Mouse (Mus musculus) CD4-positive, CD25-positive, alpha-beta regulatory T cell, adult 4 months (primary cell): Measurements from ENCODE around the gene Vgf. TPM values are rescaled to one million over a fixed set of nuclear protein-coding genes. Genes with fewer than 3 reads are reported as not detected.

Experiments used
- ATAC-seq: one replicate; pipeline ENCODE4 v1.8.0; 2017
- polyA plus RNA-seq, 2 experiments: library from polyadenylated mRNA; unstranded; fragments of 100-300 nt; shearing (Covaris generic); gene quantifications; one replicate each; pipeline ENCODE4 v1.2.1; 2017

Vgf gene
- polyA plus RNA-seq, 2 experiments from 2014 or later: not detected

DNA sequence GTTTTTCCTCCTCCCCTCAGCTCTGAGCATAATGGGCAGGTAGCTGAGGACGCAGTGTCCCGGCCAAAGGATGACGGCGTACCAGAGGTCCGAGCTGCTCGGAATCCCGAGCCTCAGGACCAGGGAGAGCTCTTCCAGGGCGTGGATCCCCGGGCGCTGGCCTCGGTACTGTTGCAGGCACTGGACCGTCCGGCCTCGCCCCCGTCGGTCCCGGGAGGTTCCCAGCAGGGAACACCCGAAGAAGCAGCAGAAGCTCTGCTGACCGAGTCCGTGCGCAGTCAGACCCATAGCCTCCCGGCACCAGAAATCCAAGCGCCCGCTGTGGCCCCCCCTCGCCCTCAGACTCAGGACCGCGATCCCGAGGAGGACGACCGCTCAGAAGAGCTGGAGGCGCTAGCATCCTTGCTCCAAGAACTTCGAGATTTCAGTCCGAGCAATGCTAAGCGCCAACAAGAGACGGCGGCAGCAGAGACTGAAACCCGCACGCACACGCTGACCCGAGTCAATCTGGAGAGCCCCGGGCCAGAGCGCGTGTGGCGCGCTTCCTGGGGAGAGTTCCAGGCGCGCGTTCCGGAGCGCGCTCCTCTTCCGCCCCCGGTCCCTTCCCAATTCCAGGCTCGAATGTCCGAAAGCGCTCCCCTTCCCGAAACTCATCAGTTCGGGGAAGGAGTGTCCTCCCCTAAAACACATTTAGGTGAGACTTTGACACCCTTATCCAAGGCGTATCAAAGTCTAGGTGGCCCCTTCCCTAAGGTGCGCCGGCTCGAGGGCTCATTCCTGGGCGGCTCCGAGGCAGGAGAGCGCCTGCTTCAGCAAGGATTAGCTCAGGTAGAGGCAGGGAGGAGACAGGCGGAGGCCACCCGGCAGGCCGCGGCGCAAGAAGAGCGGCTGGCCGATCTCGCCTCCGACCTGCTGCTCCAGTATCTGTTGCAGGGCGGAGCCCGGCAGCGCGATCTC is 5.2 kb downstream of the Vgf start:
- ATAC-seq: no peak

DNA sequence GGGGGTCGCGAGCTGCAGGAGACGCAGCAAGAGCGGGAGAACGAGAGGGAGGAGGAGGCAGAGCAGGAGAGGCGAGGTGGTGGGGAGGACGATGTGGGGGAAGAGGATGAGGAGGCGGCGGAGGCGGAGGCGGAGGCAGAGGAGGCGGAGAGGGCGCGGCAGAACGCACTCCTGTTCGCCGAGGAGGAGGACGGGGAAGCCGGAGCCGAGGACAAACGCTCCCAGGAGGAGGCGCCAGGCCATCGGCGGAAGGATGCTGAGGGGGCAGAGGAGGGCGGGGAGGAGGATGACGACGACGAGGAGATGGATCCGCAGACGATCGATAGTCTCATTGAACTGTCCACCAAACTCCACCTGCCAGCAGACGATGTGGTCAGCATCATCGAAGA is 5.8 kb downstream of the Vgf start:
- ATAC-seq: no peak

DNA sequence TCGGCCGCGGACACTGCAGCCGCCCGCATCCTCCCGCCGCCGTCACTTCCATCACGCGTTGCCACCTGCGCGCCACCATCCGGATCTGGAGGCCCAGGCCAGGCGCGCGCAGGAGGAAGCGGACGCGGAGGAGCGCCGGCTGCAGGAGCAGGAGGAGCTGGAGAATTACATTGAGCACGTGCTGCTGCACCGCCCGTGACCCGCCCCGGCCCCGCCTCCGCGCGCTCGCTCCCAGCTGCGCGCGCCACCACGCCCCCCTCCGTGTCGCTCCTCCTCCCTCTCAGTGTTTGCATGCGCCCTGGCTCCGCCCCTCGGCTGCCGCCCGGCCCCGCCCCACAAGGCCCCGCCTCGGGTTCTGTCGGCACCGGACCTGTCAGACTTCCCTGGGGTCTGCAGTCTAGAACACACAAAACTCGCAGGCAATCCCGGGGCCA is 6.5 kb downstream of the Vgf start:
- ATAC-seq: peak; percentile 76

DNA sequence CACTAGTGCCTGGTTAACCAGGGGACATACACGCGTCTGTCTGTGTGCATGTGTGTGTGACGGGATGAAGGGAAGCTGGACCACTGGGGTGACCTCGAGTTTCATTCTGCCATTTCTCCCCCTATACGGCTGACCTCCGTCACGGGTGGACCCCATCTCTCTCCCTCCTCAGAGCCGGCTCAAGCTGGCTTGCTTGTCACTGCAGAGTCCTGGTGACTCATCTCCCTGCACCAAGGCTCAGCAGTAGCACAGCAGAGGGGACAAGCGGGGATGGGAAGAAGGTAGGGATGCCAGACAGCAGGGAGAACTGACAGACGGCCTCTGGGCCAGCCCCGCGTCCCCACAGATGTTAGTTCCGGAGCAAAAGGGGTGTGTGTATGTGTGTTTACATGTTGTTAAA is 10.0 kb downstream of the Vgf start:
- ATAC-seq: no peak

DNA sequence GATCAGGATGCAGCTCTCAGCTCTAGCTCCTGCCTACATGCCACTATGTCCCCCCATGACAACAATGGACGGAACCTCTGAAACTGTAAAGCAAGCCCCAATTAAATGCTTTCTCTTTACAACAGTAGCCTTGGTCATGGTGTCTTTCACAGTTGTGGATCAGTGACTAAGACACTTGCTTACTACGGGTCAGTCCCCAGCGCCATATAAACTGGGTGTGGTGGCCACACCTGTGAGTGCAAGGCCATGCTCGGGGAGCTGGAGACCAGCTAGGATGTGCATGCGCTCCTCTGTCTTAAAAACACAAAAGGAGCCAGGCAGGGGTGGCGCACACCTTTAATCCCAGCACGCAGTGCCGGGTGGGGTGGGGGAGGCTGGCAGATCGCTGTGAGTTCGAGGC is 13.3 kb downstream of the Vgf start:
- ATAC-seq: no peak

DNA sequence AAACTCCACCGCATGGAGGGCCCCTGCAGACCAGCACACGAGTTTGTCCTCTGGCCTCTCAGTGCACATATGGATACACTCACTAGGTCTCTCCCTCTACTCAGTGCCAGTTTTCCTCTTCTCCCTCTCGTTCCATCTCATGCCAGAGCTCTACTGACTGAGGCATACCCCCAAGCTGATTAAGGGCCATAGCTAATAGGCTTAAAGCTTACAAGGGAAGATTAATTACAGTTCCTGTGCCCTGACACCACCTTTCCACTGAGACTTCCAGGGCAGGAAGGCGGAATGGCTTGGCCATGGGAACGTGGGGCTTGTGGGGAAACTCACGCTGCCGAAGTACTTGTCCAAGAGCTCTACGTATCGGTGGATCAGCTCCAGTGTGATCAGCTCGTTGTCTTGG is 15.2 kb downstream of the Vgf start:
- no peak for ATAC-seq

DNA sequence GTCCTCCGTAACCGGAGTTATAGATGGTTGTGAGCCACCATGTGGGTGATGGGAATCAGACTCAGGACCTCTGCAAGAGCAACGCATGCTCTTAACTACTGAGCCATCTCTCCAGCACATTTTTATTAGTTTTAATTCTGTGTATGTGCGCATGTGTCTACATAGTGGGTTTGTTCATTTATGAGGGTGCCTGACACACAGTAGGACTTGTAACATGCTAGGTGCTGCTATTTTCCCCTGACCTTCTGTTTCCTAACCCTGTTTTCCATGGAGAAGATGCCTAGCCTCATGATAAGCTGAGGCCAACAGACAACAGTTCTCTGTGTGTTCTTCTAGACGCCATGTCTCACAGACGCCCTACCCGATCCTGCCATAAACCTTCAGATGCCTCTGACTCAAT is 17.8 kb downstream of the Vgf start:
- no peak for ATAC-seq

DNA sequence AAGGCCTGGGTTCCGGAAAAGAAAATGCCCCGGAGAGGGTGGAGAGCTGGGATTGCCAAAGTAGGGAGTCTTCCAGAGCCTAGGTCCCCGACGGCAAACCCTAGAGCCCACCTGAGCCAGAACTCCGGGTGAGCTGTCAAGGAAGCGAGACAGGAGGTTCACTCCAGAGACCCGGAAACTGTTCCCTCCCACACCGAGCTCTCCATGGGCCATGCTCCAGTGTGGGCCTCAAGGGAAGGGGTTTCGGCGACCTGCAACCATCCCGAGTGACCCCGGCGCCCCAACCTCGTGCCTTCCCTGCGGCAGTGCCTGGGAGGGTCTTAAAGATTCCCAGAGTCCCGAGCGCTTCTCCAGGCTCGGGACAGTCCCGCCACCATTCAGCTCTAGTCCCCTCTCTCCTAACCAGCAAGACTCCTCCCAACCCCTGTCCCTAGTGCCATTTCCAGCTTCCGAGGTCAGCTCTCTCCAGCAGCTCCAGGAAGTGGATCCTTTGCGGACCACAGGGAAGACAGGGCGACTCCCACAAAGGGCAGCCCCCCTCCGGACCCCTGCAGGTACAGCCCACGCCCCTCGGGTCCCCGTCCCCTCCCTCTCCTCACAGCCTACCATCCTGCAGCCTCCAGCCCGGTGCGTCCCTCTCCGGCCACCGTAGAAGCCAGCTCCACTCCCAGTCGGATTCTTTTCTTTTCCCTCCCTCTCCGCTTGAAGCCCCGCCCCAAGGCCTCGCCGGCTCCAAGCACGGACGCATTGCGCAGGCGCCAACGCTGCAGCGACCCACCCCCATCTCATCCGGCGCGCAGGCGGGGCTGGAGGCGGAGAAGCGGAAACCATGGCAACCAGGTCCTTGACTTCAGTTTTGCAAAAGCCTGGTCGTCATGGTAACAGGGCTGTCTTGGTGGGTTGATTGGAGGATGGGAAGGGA is 19.5 kb downstream of the Vgf start, which contains the start of gene Ap1s1:
Gene Ap1s1, minus strand, starts transcription at position 734 of the 922 bp plus-strand sequence.
- peak; percentile 94 for ATAC-seq

DNA sequence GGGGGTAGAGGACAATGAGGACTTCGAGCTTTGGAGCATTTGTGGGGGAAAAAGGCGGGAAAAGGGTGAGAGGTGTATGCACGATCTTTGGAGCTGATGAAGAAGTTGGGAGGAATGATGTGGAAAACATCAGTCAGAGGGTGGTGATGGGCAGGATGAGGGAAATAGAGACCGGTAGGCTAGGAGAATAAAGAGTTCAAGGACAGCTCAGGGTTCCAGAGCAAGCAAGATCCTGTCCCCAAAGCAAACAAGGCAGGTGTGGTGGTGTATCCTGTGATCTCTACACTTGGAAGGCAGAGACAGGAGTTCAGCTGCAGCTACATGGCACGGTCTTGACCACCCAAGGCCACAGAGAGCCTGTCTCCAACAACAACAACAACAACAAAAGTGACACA is 20.1 kb downstream of the Vgf start:
- ATAC-seq: peak; percentile 28

DNA sequence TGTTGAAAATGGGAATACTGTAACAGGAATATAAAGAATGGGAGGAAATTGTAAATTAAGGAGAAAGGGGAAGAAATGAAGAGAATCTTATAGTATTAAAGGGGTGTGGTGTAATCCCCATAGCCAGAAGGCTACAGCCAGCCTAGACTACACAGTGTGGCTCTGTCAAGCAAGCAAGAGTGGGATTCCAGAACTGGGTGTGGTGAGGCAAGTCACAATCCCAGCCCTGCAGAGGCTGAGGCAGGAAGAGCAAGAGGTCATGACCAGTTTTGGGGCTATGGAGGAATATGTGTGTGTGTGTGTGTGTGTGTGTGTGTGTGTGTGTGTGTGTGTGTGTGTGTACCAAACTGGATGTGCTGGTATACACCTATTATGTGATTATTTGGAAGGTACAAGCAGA is 20.8 kb downstream of the Vgf start:
- ATAC-seq: no peak

DNA sequence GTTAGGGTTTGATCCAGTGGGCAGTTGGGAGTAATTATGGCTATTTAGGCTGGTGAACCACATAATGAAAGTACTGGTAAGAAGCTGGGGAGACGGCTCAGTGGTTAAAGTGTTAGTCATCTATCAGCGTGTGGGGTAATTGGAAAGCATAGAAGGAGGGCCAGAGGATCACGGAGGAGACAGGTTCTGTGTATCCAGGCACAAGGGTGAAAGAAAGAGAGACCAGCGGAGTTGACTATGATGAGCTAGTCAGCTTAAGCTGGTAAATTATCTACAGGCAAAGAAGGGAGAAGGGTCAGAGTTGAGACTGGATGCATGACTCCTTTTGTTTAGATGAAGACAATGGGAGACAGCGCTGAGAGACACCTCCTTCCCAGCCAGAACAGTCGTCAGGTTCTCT is 24.9 kb downstream of the Vgf start:
- no peak for ATAC-seq

DNA sequence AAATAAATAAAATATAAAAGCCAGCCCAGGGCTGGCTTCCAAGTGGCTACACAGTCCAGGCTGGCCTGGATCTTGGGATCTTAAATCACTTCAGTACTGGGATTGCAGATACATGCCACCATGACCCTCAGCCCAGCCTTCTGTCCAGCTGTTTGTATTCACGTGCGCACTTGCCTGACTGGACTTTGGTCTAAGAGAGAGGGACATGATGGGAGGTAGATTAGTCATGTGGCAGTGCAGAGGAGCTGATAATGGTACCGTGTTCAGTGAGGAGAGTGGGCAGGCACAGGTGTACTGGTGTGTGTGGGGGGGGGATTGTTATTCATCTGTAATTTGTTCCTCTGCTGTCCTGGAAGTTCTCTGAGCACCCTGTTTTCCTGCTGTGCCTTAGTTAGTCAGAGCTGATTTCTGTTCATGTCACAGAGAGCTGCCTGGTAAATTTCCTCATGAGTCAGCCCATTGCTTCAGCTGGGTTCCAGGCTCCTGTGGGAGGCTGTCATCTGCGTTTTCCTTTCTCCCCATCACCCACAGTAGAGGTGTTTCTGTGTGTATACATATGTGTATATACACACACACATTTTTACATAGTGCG is 25.8 kb downstream of the Vgf start:
- ATAC-seq: no peak

DNA sequence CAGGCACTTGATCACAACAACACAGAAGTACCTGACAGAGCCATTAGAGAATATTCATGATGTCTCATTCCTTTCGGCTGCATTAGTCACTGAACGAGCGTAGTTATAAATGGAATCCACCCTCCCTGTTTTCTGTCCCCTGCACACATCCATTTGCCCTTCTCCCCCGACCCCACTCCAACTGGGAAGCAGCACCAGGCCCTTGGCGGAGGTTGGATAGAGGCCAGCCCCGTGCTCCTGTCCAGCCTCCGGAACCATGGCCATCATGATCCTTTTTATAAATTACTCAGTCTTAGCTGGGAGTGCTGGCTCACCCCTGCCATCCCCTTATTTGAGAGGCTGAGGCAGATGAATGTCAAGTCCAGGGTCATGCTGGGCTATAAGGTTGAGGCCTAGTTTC is 28.1 kb downstream of the Vgf start:
- no peak for ATAC-seq

DNA sequence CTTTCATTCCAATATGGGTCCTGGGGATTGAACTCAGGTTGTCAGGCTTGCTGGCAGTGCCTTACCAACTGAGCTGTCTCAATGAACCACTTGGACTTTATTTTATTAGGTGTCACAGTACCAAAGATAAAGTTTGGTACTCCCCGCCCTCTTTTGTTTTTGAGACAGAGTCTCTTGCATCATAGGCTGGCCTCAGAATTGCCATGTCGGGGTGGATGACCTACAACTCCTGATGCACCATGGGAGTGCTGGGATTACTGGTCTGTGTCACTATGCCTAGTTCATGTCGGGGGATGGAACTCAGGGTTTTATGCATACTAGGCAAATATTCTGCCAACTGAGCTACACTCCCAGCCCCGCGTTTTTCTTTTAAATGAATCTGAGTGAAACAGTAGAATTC is 28.7 kb downstream of the Vgf start:
- ATAC-seq: no peak

DNA sequence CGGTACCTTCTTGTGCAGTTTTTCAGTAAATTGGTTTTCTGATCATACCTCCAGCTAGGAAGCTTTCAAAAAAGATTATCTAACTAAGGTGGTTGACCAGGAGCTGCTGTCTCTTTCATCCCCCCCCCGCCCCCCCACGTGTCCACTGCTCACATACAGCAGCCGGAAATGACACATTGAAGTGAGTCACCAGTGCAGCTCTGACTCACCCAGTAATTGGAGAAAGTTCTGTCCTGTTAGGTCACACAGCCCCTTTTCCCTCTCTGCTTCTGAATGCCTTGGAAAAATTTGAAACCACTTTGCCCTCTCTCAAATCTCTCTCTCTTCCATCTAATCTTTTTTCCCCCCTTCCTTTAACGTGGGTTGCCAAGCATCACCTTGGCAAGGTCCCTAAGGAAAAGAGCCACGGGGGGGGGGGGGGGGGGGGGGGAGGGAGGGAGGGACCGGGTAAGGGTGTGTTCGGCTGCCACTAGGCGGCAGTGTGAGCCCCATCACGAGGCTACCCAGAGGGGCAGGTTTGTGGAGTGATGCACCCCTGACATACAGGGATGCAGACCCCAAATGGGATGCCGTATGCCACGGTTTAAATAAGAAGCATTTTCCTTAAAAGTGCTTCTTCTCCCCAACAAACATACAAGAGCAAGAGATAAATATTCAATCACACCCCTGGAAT is 35.8 kb downstream of the Vgf start:
- ATAC-seq: no peak

DNA sequence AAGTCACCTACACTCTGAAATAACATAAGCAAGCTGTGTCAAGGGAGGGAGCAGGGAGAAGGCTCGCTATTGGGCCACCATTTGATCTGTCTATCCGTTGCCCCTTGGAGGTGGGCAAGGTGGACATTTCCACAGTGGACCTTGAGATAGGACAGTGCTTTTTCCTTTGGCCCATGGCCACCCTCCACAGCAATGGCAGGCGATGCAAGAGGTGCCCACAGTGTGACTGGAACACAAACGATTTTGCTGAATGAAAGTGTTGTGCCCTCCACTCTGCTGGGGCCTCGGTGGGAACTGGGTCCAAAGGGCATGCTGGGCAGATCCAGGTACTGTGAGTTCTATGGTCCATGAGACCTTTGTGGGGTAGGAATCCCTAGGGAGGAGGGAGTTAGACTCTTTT is 36.4 kb downstream of the Vgf start:
- ATAC-seq: no peak

DNA sequence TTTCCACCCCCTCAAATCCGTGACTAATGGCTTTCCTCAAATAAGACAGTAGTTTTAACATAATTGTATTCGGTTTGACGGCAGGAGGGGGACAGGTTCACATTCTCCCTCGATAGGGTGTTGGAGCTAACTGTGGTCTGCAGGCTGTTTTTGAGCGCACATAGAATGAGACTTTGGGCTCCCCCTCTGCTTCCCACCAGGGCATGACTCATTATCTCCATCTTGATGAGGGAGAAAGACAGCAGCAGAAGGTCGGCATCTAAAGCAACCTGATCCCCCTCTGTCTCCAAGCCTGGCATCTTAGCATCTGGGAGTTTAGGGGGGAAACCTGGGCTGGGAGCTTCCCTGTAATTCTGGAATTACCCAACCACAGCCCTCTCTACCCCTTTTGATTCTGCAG is 39.3 kb downstream of the Vgf start:
- no peak for ATAC-seq

DNA sequence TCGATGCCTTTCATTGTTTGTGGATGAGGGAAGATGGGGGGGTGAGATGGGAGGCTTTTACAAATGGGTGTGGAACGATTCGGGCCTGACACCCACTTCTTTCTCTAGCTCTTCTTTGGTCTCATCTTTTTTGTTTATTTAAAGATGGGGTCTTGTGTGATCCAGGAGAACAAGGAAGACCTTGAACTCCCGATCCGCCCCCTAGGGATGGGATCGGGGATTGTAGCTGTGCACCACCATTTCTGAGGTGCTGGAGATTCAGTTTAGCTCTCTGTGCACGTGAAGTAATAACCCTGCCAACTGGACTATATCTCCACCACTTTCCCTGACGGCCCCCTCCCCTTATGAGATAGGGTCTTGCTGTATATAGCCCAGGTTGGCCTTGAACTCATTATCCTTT is 39.7 kb downstream of the Vgf start:
- no peak for ATAC-seq

DNA sequence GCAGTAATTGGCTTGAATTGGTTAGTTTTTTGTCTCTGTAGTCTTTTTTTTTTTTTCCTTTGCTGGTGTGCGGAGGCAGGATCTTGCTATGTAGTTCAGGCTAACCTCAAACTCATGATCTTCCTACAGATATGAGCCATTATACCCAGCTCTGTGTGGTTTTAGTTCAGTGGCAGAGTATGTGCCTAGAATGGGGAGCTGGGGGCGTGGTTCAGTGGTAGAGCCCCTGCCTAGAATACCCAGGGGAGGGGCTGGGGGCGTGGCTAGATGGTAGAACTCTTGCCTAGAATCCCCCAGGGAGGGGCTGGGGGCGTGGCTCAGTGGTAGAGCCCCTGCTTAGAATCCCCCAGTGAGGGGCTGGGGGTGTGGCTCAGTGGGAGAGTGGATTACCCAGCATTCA is 42.5 kb downstream of the Vgf start:
- no peak for ATAC-seq

DNA sequence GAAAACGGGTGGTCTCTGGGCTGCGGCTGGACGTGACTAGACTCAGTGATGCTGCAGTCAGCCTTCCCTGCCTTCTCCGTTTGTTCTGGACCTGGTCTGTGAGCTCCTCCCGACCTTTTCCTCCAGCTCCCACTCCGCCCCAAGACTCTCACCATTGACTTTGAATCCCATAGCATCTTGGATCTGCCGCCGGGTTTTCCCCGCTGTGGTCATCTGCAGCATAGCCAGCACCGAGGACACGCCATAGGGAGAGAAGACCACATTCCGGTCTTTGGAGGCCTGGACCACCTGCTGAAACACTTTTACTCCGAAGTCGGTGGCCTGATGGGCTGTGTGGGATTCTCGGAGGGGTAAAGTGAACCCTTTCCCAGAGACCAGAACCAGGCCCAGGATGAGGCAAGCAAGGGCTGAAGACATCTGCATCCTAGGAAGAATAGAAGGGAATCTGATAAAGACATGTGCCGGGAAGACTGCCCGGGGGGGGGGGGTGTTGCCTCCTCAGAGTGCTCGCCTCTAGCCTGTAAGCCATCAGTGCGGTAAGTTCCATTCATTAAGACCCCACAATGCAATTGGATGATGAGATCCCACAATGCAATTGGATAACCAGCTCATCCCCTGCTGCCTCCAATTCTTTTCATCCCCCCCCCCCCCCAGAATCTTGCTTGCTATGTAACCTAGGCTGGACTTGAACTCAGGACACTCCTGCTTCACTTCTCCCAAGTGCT is 44.9 kb downstream of the Vgf start:
- ATAC-seq: no peak

DNA sequence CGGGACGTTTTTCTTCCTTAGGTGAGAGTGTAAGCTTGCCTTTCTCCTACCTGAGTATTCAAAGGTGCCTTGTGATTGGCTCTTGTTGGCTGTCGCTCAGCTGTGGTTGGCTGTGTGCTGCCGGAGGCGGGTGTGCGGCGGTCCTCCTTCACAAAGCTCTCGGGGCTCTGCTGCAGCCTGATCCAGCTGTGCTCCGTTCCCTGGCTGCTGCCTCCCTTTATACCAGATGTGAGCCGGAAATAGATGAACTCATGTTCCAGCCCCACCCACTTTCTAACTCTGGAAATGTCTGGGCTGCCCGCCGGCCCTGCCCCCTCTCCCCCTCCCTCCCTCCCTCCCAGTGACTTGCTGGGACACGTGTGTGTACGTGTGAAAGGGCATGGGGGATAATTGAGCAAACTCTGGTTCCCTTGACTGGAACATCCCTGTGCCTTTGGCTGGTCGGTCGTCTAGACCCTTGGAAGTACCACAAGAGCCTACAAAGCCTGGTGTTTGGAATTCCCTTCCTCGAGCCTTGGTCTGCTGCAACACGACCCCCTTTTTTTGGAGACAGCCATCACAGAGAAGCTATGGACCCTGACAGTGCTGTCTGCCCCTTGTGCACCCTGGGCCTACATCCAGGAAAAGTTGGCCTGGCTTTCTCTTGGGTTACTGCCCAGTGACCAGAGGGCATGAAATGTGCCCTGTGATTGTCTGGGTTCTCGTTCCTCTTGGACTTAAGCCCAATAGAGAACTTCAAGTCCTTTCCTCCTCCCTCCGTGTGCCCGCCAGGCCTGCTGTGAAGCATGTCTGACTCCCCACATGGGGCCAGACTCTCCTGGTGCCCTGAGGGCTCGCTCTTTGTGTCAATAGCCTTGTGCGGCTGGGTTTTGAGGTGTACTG is 46.1 kb downstream of the Vgf start, which contains the start of gene Serpine1:
Gene Serpine1, minus strand, starts transcription at position 190 of the 882 bp plus-strand sequence.
- peak; percentile 78 for ATAC-seq
